Mouse (Mus musculus) liver, postnatal 0 days (tissue): ENCODE measurements at regions not wholly inside any gene's neighbourhood (a gene's known extent, or its start where the extent isn't known, plus 50 kb on each side); places are given as distances from the start of the nearest gene placed in this dataset.

Experiments used
- CTCF ChIP-seq: sonication (generic); IDR thresholded peaks from 2 replicates; pipeline ENCODE4 v1.5.1; 2016; ENCODE audit warnings: antibody characterized with exemption, low read depth
- EP300 ChIP-seq: IDR thresholded peaks from 2 replicates; pipeline ENCODE4 v1.6.1; 2016; ENCODE audit warnings: antibody characterized with exemption, low read depth, mild to moderate bottlenecking

DNA sequence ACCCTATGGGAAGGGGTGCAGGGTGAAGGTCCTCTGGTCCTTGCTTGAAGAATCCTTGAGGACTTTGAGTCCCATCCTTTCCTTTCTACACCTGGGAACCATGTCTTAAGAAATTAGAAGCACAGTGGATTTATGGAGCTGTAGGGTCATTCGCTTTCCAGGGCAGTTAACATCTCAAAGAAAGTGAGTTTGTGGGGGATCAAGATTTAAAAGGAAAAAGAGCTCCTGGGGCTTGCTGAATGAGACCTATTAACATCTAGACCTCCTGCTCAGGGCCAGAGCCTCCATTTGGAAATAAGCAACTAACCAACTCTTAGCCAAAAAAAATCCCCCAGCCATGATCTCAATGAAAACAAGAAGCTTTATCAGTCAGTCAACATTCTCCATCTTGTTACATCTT, 148.0 kb upstream of the Ofcc1 start:
- TF ChIP-seq CTCF = no peak
- TF ChIP-seq EP300 = no peak
